Mouse (Mus musculus) 3T3-L1 (cell line): ENCODE results near the gene Slc15a3.

Source experiments
- DNase-seq: peaks from one replicate; pipeline ENCODE4 v3.0.0-alpha.2; 2015; ENCODE audit warnings: low read depth, low spot score

Slc15a3 gene

DNA sequence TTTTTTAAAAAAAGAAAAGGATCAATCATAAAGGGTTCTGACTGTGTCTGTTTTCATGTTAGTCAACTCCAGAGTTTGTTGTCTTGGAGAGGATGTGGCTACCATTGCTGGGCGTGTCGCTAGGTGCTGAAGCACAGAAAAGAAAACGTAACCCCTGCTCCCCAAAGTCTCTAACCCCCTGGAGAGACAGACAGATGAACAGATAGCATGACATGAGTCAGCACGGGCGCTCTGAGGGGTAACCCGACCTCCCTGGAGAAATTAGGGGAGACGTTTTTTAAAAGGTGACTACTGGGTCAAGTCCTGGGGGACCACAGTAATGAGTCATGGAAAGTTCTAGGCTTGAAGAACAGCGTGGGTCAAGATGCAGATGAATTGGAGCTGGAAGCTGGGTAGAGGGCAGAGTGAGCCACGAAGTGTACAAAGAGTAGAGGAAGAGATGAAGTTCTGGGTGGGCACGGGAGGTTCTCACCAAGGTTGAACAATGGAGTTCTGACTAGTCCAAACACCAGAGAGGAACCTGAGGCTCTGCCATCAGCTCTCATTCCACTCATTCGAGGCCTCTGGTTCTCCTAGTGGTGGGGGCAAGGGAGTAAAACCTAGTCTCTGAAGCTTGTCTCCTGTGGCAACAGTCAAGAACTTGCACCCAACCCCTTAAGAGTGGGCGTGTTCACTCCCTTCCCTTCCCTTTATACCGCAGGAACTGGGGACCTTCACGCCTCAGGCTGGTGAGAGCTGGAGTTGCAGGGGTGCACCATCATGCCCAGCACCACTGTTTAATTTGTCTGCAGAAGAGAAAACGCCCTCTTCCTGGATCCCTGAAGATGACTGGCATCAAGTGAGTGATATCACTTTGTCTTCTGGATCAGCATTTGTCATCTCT is at the start of gene Slc15a3:
Gene Slc15a3, plus strand, starts transcription at position 718 of the 883 bp plus-strand sequence.
- DNase-seq, result peak; percentile 60

DNA sequence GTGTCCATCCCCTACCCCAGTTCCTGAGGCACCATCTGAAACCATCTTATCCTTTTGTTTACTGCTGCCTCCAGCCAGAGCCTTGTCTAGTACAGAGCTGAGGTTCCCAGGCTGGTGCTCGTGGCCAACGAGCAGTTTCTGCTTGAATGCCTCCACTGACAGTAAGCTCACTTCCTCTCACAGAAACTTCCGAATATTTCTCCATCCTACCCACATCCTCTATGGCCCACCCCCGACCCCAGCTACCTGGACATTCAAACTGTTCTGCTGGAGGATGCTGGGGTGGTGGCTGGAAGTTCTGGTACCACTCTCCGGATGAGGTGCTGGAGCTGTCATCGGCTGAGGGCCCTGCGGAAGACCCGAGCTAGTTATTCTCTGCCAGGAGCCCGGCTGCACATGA is 49.2 kb upstream of the Slc15a3 start:
- DNase-seq, result no peak

DNA sequence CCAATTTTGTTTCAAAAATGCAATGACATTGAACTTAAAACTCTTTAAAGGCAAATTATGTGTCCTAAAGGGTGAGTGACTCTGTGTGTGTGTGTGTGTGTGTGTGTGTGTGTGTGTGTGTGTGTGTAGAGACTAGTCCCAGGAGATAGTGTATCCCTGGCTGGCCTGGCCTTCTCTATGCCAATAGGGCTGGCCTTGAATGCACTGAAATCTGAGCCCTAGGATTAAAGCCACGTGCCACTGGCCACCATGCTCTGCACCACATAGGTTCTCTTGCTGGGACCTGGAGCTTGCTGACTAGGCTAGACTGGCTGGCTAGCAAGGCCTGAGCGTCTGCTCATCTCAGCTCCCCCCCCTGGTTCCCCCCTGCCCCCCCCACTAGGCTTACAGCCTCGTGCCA is 46.5 kb upstream of the Slc15a3 start:
- DNase-seq, result no peak

DNA sequence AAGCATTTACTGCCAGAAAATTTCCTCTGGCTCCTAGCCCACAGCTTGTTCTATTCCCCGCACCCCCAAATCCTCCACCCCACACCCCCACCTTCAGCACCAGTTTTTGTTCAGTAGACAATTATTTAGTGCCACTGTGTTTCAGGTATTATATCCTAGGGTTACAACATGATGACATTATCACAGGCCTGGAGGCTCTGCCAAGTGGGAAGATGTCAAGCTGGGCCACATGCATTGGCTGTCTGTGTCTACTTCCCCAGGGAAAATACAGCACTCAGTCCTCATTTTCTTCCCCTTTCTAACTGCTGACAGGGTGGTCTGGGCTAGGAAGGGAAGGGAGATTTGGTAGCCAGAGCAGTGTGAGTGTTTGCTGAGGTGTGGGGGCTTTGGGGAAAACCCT is 44.6 kb upstream of the Slc15a3 start:
- no peak for DNase-seq

DNA sequence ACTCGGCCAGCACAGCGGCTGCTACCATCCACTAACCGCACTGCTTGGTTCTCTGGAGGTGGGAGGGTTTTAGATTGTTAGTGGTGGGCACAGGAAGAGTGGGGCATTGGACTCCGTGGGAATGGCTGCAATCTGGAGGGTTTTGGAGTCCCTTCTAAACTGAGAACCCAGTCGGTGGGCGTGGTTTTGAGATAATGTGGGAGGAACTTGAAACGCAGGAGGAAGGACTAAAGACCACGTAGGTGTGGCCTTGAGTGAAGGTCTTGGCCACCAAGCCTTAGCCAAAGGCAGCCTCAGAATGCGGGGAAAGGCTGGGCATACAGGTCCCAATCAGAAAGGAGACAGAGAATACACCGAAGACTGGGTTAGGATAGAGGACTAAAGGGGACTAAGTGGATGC is 41.0 kb upstream of the Slc15a3 start:
- DNase-seq, result no peak

DNA sequence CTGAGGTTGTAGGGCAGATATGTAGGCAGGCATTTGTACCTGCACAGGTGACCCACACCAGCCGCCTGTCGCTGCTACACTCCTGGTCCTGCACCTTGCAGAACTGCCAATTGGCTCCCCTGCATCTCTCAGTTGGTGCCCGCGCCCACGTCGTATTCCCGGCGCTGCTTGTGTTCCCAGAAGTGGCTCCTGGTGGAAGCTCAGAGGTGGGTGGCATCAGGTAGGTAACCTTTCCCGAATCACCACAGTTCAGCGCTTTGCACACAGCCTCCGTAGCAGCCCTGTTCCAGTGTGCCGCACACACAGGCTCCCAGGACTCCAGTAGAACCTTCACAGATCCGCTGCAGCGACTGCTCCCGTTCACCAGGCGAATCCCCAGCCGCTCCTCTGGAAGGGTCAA is 40.4 kb upstream of the Slc15a3 start:
- no peak for DNase-seq

DNA sequence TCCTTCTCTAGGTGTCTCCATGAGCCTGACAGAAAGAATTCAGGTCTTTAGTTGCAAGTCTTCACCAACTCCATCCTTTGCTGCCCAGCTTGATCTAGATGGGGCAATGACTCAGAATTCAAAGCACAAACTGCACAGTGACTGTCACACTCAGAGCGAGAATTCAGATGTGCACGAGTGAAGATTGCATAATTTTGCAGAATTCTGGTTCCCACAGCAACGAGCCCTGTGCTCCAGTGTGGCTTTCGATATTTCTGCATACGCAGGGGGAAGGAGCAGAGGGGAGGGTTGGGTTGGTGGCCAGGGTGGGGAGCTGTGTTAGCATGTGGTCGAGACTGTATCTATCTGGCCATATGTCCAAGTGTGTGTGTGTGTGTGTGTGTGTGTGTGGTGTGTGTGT is 38.5 kb upstream of the Slc15a3 start:
- no peak for DNase-seq

DNA sequence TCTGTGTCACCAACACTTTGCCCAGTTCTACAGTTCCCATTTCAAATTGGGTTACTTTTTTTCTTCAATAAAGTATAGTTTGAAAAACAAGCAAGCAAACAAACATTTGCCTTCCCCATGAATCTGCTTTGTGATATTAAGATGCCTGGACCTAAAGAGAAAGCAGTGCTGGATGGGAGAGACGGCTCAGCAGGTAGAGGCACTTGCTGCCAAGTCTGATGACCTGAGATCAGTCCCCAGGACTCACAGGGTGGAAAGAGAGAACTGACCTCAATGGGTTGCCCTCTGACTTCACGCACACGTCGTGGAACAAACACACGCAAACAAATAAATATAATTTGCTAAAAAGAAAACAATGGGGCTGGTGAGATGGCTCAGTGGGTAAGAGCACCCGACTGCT is 37.6 kb upstream of the Slc15a3 start:
- no peak for DNase-seq

- no peak for DNase-seq
Observed at GRCm38 (mm10) chr19:10803751-10804150, 35.8 kb upstream of the Slc15a3 start.

DNA sequence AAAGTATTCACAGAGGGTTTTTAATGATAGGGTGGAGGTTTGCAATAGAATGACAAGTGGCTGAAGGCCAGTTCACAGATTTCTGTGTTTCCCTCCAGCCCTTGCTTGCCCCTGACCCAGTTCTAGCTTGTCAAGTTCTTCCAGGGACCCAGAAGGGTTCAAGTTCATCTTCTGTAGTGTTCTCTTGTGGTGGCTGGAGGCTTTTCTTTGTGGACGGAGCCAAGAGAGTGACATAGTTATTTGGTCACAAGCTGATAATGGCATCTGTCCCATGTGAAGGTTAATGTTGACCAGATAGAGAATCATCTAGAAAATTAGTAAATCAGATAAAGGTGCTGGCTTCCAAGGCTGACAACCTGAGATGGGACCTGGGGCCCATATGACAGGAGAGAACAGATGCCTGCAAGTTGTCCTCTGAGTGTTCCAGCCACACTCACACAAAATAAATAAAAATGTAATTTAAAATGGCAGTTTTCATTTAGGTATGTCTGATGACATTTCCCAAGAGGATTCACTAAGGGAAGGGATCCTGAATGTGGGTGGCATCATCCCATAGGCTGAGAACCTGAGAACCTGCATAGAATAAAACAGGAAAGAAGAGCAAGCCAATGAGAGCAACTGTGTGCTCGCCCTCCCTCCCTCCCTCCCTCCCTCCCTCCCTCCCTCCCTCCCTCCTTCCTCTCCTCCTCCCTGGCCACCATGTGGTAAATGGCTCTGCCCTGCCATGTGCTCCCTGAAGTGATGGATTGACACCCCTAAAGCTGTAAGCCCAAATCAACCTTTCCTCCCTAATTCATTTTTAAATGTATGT is 34.5 kb upstream of the Slc15a3 start:
- DNase-seq, result no peak

GRCm38 (mm10) chr19:10805661-10806285 is 33.8 kb upstream of the Slc15a3 start:
- DNase-seq, result no peak

GRCm38 (mm10) chr19:10808524-10809233 is 30.8 kb upstream of the Slc15a3 start:
- no peak for DNase-seq

- DNase-seq, result no peak
Observed at GRCm38 (mm10) chr19:10809428-10810175, 29.9 kb upstream of the Slc15a3 start.

GRCm38 (mm10) chr19:10810176-10810492 is 29.4 kb upstream of the Slc15a3 start:
- DNase-seq, result no peak

DNA sequence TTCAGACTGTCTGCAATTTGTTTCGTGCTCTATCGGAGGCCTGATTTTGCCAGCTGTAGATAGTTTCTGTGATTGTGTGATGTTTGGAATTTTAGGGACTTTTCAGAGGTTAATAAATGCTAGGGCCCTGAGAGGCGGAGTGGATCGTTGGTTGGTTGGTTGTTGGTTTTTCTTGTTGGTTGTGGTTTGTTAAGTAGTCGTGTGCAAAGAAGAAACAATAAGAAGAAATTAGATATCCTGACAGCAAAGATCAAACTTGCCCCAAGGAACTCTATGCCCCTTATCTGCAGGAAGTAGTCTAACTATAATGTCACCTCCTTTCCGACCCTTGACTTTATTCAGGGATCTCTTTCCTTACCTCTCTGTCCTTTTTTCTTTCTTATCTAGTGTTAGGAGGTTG is 28.1 kb upstream of the Slc15a3 start:
- DNase-seq, result no peak

DNA sequence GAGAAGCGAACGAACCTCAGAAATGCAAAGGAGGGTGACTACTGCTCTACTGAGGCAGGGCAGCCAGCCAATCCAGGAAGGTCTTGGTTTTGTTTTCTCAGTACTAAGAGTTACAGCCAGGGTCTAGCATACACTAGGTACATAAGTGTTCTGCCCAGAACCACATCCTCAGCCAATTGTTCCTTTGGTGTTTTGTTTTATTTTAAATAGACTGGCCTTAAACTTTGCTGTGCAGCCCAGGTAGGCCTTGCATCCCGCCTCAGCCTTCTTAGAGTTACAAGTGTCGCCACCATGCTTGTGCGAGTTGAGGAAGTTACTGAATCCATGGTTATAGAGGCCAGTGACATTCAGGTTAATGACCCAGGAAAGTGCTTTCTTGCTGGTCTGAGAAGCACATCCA is 26.5 kb upstream of the Slc15a3 start:
- DNase-seq, result no peak

DNA sequence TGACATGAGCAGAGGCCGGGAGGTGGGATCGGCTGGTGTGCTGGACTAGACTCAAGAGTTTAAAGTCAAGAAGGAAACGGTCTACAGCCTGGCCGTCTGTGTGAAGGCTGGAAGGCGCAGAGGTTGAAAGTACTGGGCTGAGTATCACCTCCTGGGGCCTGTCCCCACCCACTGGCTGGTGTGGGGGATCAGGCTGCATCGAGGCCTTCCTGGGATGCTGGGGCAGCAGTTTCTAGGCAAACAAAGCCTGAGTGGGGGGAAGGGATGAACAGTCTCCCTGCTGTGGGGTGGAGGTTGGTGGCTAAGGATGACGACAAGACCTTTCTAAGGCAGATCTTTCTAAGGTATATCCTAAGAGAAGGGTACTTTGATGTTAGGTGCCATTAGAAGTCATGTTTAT is 25.6 kb upstream of the Slc15a3 start:
- no peak for DNase-seq

DNA sequence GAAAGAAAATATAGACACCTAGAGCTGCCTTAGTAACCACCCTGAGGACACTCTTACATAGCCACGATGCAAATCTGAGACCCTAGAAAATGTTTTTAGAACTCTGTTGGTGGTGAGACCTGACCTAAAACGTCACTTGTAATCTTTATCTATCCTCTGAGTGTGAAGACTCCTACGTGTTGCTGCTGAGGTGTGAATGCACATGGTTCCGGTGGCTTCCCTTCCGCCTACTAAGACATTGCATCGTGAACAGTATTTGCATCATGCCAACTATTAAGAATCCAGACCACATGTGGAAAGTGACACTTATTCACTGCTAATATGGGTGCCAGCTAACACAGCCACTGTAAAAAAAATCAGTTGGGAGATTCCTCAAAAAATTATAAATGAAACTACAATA is 23.7 kb upstream of the Slc15a3 start:
- no peak for DNase-seq

GRCm38 (mm10) chr19:10816462-10816861 is 23.1 kb upstream of the Slc15a3 start:
- no peak for DNase-seq

DNA sequence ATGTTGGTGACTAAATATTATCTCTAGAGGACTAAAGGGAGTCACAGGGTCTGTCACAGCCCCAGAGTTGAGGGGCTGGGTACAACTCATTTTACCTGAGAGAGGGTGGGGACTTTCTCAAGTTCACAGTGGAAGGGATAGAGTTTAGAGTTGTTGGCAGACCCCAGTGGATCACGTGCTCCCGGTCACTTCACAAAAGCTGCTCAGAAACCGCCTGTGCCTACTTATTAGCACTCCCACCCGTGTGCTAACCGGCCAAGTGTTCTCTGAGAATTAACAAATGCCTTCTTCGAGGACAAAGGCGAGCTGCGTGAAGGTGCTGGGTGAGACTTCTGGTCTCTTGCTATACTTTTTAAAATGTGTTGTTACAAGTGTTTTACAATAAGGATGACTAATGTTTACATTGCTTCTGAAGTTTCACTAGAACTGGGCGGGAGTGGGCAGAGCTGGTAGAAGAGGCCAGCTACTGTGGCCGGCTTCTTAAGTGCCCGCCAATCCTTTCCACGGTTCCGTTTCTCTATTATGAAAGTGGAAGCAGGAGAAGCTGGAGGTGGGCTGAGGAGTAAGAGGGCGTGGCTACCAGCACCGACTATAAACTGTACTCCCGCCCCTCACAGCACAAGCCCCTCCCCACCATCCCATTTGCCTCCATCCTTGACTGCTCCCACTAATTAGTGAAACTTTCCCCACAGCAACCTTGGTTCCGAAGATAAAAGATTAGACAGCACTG is 21.1 kb upstream of the Slc15a3 start:
- no peak for DNase-seq

DNA sequence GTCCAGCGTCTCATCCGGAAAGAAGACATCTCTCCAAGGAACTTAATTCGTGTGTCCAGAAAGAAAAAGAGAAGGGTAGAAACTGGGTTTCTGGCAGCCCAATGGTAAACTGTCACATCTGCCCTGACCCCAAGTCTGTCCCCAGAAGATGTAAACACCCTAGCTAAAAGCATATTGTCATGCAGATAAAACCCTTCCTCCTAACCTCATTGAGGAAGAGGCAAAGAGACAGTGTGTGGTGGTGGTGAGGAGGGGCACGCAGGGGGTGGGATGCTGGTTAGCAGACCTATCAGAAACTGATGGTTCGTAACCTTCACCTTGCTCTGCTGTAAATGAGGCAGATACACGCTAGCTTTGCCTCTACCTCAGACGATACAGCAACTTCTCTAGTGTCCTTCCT is 18.2 kb upstream of the Slc15a3 start:
- no peak for DNase-seq
